Mouse (Mus musculus): ENCODE measurements around the gene Map1lc3b. TPM values are rescaled to one million over a fixed set of nuclear protein-coding genes. Genes with fewer than 3 reads are reported as not detected.

Map1lc3b gene
- polyA plus RNA-seq, 1 experiment from 2014 or later = 192 TPM

- WGBS = 94% methylated on average over 32 of the region's 32 CpGs
- Histone ChIP-seq H3K36me3 (ENCODE audit: control insufficient read depth, insufficient read depth, low read length) (peaks cover 32% of the 10 kb centered on the region; the same call in 1 of the 2 replicates), H3K27ac (ENCODE audit: low read length) (no peak overlapping the region)
Observed at GRCm38 (mm10) chr8:121553831-121554475, 36.2 kb upstream of the Map1lc3b start.

DNA sequence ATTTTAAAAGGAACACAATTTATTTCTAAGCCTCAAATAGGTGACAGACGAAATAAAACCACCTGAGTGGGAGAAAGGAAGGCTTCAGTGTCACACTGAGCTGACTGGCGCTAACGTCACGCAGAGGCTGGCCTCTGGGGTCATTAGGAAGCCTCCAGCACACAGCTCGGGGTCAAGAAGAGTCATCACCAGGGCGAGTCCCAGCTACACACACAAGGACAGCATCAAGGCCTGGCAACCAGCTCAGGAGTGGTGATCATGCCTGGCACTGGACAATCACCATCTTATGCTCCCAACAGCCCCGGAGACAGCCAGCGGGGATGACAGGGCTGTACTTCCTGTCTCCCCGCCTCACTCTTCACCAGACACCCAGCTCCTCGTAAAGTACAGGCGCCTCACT, 32.4 kb upstream of the Map1lc3b start:
- H3K4me3 ChIP-seq (ENCODE audit: low read length) = no peak overlapping the region
- no peaks in the 10 kb centered on the region for H3K27me3 ChIP-seq (replicated peaks; ENCODE audit: control insufficient read depth, insufficient read depth, low read length)
- 82% methylated on average over 11 of the region's 11 CpGs for WGBS
- H3K36me3 ChIP-seq (ENCODE audit: control insufficient read depth, insufficient read depth, low read length) = peaks cover 28% of the 10 kb centered on the region; the same call in 1 of the 2 replicates
- no peaks in the 10 kb centered on the region for H3K9me3 ChIP-seq (ENCODE audit: control insufficient read depth, low read length)
- no peak overlapping the region for H3K9ac ChIP-seq (ENCODE audit: low read depth, low read length)
- ATAC-seq = no peak
- no peak overlapping the region for H3K27ac ChIP-seq (ENCODE audit: low read length)
- H3K4me2 ChIP-seq (ENCODE audit: low read depth, low read length) = no peak overlapping the region
- H3K4me1 ChIP-seq (ENCODE audit: control insufficient read depth, insufficient read depth, low read length) = peaks cover 1% of the 10 kb centered on the region; the same call in 1 of the 2 replicates

More at GRCm38 (mm10) chr8:121553831-121554475, 36.2 kb upstream of the Map1lc3b start:
- Histone ChIP-seq H3K4me2 (ENCODE audit: low read depth, low read length) (no peak overlapping the region), H3K4me3 (ENCODE audit: low read length) (no peak overlapping the region), H3K27me3 (replicated peaks; ENCODE audit: control insufficient read depth, insufficient read depth, low read length) (no peaks in the 10 kb centered on the region), H3K9me3 (ENCODE audit: control insufficient read depth, low read length) (no peaks in the 10 kb centered on the region), H3K4me1 (ENCODE audit: control insufficient read depth, insufficient read depth, low read length) (no peaks in the 10 kb centered on the region), H3K9ac (ENCODE audit: low read depth, low read length) (no peak overlapping the region)
- ATAC-seq = no peak

- Histone ChIP-seq H3K4me1 (ENCODE audit: control insufficient read depth, insufficient read depth, low read length) (peaks cover 7% of the 10 kb centered on the region), H3K9ac (ENCODE audit: low read depth, low read length) (no peak overlapping the region), H3K4me2 (ENCODE audit: low read depth, low read length) (no peak overlapping the region), H3K9me3 (ENCODE audit: control insufficient read depth, low read length) (no peaks in the 10 kb centered on the region), H3K4me3 (ENCODE audit: low read length) (no peak overlapping the region), H3K27ac (ENCODE audit: low read length) (no peak overlapping the region), H3K36me3 (ENCODE audit: control insufficient read depth, insufficient read depth, low read length) (peaks cover 22% of the 10 kb centered on the region; the same call in 1 of the 2 replicates), H3K27me3 (replicated peaks; ENCODE audit: control insufficient read depth, insufficient read depth, low read length) (no peaks in the 10 kb centered on the region)
- ATAC-seq = no peak
- WGBS = 89% methylated on average over 16 of the region's 16 CpGs
Observed at GRCm38 (mm10) chr8:121558538-121558937, 31.6 kb upstream of the Map1lc3b start.

GRCm38 (mm10) chr8:121559801-121560200, 30.4 kb upstream of the Map1lc3b start:
- no peak overlapping the region for H3K27ac ChIP-seq (ENCODE audit: low read length)
- no peak overlapping the region for H3K4me3 ChIP-seq (ENCODE audit: low read length)
- peaks cover 7% of the 10 kb centered on the region for H3K4me1 ChIP-seq (ENCODE audit: control insufficient read depth, insufficient read depth, low read length)
- ATAC-seq = no peak
- H3K36me3 ChIP-seq (ENCODE audit: control insufficient read depth, insufficient read depth, low read length) = peaks cover 14% of the 10 kb centered on the region; the same call in 1 of the 2 replicates
- no peak overlapping the region for H3K9ac ChIP-seq (ENCODE audit: low read depth, low read length)
- H3K9me3 ChIP-seq (ENCODE audit: control insufficient read depth, low read length) = no peaks in the 10 kb centered on the region
- no peak overlapping the region for H3K4me2 ChIP-seq (ENCODE audit: low read depth, low read length)
- WGBS = 88% methylated on average over 12 of the region's 12 CpGs
- no peaks in the 10 kb centered on the region for H3K27me3 ChIP-seq (replicated peaks; ENCODE audit: control insufficient read depth, insufficient read depth, low read length)

DNA sequence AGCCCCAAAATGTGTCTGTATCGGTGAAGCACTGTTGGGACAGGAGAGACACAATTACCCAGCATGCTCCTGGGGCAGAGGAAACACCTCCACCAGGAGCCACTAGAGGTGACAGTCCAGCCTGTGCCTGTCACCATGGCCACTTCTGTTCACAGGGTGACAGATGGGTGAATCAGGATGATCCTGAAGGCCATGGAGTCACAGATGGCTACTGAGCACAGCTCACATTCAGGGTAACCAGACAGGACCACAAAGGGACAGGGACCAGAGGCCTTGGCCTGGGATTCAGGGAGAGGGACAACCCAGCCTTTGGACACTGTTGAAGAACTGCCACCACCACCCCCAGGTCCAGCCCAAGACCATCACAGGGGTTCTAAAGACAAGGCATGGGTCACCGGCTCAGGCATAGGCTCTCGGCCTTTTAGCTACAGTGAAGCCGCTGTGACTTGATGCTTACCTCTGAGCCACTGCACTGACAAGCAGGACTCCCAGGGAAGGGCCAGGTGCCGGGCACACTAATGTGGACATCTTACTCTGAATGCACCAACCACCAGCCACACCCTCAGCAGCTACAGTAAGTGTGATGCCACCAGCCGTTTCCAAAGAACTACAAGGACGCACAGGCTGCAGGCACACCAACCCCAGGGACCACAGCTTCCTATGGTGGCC, 29.6 kb upstream of the Map1lc3b start:
- Histone ChIP-seq H3K9me3 (ENCODE audit: control insufficient read depth, low read length) (no peaks in the 10 kb centered on the region), H3K4me1 (ENCODE audit: control insufficient read depth, insufficient read depth, low read length) (peaks cover 7% of the 10 kb centered on the region), H3K27ac (ENCODE audit: low read length) (no peak overlapping the region), H3K4me2 (ENCODE audit: low read depth, low read length) (no peak overlapping the region), H3K4me3 (ENCODE audit: low read length) (no peak overlapping the region), H3K9ac (ENCODE audit: low read depth, low read length) (no peak overlapping the region), H3K27me3 (replicated peaks; ENCODE audit: control insufficient read depth, insufficient read depth, low read length) (no peaks in the 10 kb centered on the region), H3K36me3 (ENCODE audit: control insufficient read depth, insufficient read depth, low read length) (peaks cover 10% of the 10 kb centered on the region; the same call in 1 of the 2 replicates)
- no peak for ATAC-seq
- WGBS = 91% methylated on average over 7 of the region's 7 CpGs

GRCm38 (mm10) chr8:121561636-121562345, 28.4 kb upstream of the Map1lc3b start:
- no peak for ATAC-seq
- Histone ChIP-seq H3K4me3 (ENCODE audit: low read length) (no peak overlapping the region), H3K9ac (ENCODE audit: low read depth, low read length) (no peak overlapping the region), H3K36me3 (ENCODE audit: control insufficient read depth, insufficient read depth, low read length) (peaks cover 14% of the 10 kb centered on the region; the same call in 1 of the 2 replicates), H3K27ac (ENCODE audit: low read length) (no peak overlapping the region), H3K27me3 (replicated peaks; ENCODE audit: control insufficient read depth, insufficient read depth, low read length) (no peaks in the 10 kb centered on the region), H3K4me2 (ENCODE audit: low read depth, low read length) (no peak overlapping the region), H3K4me1 (ENCODE audit: control insufficient read depth, insufficient read depth, low read length) (peaks cover 7% of the 10 kb centered on the region), H3K9me3 (ENCODE audit: control insufficient read depth, low read length) (no peaks in the 10 kb centered on the region)
- 79% methylated on average over 16 of the region's 16 CpGs for WGBS

DNA sequence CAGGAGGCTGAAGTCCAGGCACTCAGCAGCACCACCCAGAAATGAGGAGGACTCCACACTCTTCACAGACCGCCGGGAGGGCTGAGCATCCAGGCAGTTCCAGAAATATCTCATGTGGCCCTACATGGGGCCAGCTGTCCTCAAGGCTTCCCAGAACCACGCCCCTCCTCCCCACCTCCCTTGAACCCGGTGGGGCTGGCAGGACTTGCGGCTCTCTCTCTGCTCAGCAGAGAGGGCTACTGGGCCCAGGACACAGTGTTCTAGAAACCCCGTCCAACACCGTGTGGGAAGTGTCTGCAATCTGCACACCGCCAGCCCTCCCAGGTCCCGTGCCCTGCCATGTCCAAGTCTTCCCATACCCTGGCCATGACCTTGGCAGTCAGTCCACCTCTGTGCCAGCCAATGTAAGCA, 27.2 kb upstream of the Map1lc3b start:
- peaks cover 7% of the 10 kb centered on the region for H3K4me1 ChIP-seq (ENCODE audit: control insufficient read depth, insufficient read depth, low read length)
- WGBS = 67% methylated on average over 9 of the region's 9 CpGs
- no peak overlapping the region for H3K9ac ChIP-seq (ENCODE audit: low read depth, low read length)
- no peaks in the 10 kb centered on the region for H3K27me3 ChIP-seq (replicated peaks; ENCODE audit: control insufficient read depth, insufficient read depth, low read length)
- H3K27ac ChIP-seq (ENCODE audit: low read length) = no peak overlapping the region
- H3K4me2 ChIP-seq (ENCODE audit: low read depth, low read length) = no peak overlapping the region
- H3K4me3 ChIP-seq (ENCODE audit: low read length) = no peak overlapping the region
- H3K9me3 ChIP-seq (ENCODE audit: control insufficient read depth, low read length) = no peaks in the 10 kb centered on the region
- ATAC-seq = peak; percentile 32; the same call in 1 of the 2 replicates
- H3K36me3 ChIP-seq (ENCODE audit: control insufficient read depth, insufficient read depth, low read length) = peaks cover 14% of the 10 kb centered on the region; the same call in 1 of the 2 replicates

DNA sequence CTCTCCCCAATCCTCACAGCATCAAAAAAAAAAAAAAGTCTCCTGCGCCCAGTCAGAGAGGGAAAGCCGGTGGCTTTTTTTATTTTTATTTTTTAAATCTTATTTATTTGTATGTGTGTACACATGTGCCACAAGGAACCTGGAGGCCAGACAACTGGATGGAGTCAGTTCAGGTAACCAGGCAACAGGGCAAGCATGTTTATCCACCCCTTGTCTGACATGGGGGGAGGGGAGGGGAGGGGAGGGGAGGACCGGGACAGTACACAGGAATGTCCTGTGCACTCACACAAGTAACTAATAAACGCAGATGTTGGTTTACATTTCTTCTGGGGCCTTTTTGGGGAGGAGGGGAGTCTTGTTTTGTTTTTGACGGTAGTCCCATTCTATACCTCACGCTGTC, 26.5 kb upstream of the Map1lc3b start:
- H3K4me3 ChIP-seq (ENCODE audit: low read length) = no peak overlapping the region
- H3K4me2 ChIP-seq (ENCODE audit: low read depth, low read length) = no peak overlapping the region
- H3K9me3 ChIP-seq (ENCODE audit: control insufficient read depth, low read length) = no peaks in the 10 kb centered on the region
- 60% methylated on average over 6 of the region's 6 CpGs for WGBS
- H3K9ac ChIP-seq (ENCODE audit: low read depth, low read length) = no peak overlapping the region
- peaks cover 8% of the 10 kb centered on the region; the same call in 1 of the 2 replicates for H3K36me3 ChIP-seq (ENCODE audit: control insufficient read depth, insufficient read depth, low read length)
- no peak overlapping the region for H3K27ac ChIP-seq (ENCODE audit: low read length)
- H3K27me3 ChIP-seq (replicated peaks; ENCODE audit: control insufficient read depth, insufficient read depth, low read length) = no peaks in the 10 kb centered on the region
- ATAC-seq = no peak
- H3K4me1 ChIP-seq (ENCODE audit: control insufficient read depth, insufficient read depth, low read length) = peaks cover 10% of the 10 kb centered on the region

DNA sequence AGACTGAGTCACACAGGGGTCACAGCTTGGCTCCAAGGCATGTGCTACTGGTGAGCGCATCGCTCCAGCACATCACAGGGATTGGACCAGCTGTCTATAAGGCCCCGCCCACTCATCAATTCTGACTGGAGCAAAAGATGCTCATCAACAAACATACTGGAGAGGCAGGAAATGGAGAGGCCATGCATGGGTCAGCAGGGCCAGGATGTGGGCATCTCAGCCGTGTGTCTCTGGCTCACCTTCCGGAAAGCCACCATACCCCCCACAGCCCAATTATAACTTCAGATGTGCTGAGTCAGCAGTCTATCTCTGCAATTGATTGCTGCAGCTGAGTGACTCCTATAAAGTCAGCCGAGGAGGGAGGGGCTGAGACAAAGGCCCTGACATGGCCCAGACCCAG, 21.8 kb upstream of the Map1lc3b start:
- ATAC-seq = no peak
- WGBS = 65% methylated on average over 6 of the region's 6 CpGs

More for the DNA sequence above, 21.8 kb upstream of the Map1lc3b start:
- Histone ChIP-seq H3K4me2 (ENCODE audit: low read depth, low read length) (no peak overlapping the region), H3K27me3 (replicated peaks; ENCODE audit: control insufficient read depth, insufficient read depth, low read length) (no peaks in the 10 kb centered on the region), H3K9ac (ENCODE audit: low read depth, low read length) (no peak overlapping the region), H3K36me3 (ENCODE audit: control insufficient read depth, insufficient read depth, low read length) (peaks cover 4% of the 10 kb centered on the region; the same call in 1 of the 2 replicates), H3K9me3 (ENCODE audit: control insufficient read depth, low read length) (no peaks in the 10 kb centered on the region), H3K4me3 (ENCODE audit: low read length) (no peak overlapping the region), H3K4me1 (ENCODE audit: control insufficient read depth, insufficient read depth, low read length) (peaks cover 8% of the 10 kb centered on the region), H3K27ac (ENCODE audit: low read length) (no peak overlapping the region)
